Mouse (Mus musculus) brain, embryonic 14.5 days (tissue): ENCODE data around the gene Gm20852. TPM values are rescaled to one million over a fixed set of nuclear protein-coding genes. Genes with fewer than 3 reads are reported as not detected.
"Not testable (repeated sequence)": the region's sequence is repeated elsewhere in the genome, so short reads cannot be mapped to it uniquely, and the experiment has no call there.

Experiments
- DNase-seq: peaks from one replicate; pipeline ENCODE4 v3.0.0-alpha.2; 2011; ENCODE audit warnings: low read depth
- polyA plus RNA-seq: library from polyadenylated mRNA; depleted of rRNA; stranded (reverse); fragments of >200 nt; gene quantifications from 2 replicates; pipeline ENCODE4 v1.2.3, GENCODE M21; 2012; rRNA removed

Gm20852 gene
- polyA plus RNA-seq: not detected in 2 replicates

GRCm38 (mm10) chrY:66742023-66742422 is at the start of gene Gm20852:
Gene Gm20852, minus strand, starts transcription at chrY:66742123.
- DNase-seq: not testable (repeated sequence)
